Mouse (Mus musculus): ENCODE results near the gene Zfp995. TPM values are rescaled to one million over a fixed set of nuclear protein-coding genes. Genes with fewer than 3 reads are reported as not detected.
"Not testable (repeated sequence)": the region's sequence is repeated elsewhere in the genome, so short reads cannot be mapped to it uniquely, and the experiment has no call there.

Zfp995 gene
- 15.0 and 15.5 TPM in 2 replicates for total RNA-seq (2015)
- total RNA-seq (2017) = 12.1 and 13.5 TPM in 2 replicates

- ATAC-seq (ENCODE audit: poor library complexity, severe bottlenecking) = peak; percentile 99
Observed at GRCm38 (mm10) chr17:21909456-21910052, at the start of gene Zfp995. Gene Zfp995, minus strand, starts transcription at chr17:21909926.

- ATAC-seq (ENCODE audit: poor library complexity, severe bottlenecking) = no peak
Observed at GRCm38 (mm10) chr17:21909039-21909438, 687 bp downstream of the Zfp995 start.

GRCm38 (mm10) chr17:21871256-21871655, 38.5 kb downstream of the Zfp995 start:
- no peak for ATAC-seq (ENCODE audit: poor library complexity, severe bottlenecking)

- ATAC-seq (ENCODE audit: poor library complexity, severe bottlenecking) = not testable (repeated sequence)
Observed at GRCm38 (mm10) chr17:21846322-21846582, 63.5 kb downstream of the Zfp995 start.

- ATAC-seq (ENCODE audit: poor library complexity, severe bottlenecking) = peak; percentile 77
Observed at GRCm38 (mm10) chr17:21845545-21846321, 64.0 kb downstream of the Zfp995 start, which contains the start of gene Zfp820. Gene Zfp820, minus strand, starts transcription at chr17:21845772.

DNA sequence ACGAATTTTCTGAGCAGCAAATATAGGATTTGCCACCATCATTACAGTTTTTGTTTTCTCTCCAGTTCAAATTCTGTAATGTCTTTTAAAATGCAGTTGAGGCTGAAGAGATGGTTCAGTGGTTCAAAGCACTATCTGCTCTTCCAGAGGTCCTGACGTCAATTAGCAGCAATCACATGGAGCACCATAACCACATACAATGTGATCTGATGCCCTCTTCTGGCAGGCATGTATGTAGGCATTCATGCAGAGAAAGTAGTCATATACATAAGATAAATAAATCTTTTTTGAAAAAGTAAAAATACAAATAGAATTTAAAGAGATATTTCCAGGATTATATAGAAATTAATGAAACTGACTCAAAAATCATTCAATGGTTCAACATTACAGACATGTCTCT, 71.2 kb downstream of the Zfp995 start:
- no peak for ATAC-seq (ENCODE audit: poor library complexity, severe bottlenecking)

Other genes with a start within 250 kb of the Zfp995 start
- 13.3 TPM in 1 of 2 replicates, not detected in the other for gene Gm10226, start 218.1 kb downstream of the Zfp995 start, total RNA-seq (2015)
- gene Gm10226, start 218.1 kb downstream of the Zfp995 start, total RNA-seq (2017) = 2.2 and 14.0 TPM in 2 replicates
- 5.0 and 5.1 TPM in 2 replicates for gene Zfp760, start 202.2 kb downstream of the Zfp995 start, total RNA-seq (2015)
- 5.9 and 8.5 TPM in 2 replicates for gene Zfp760, start 202.2 kb downstream of the Zfp995 start, total RNA-seq (2017)
- gene Zfp229, start 179.1 kb downstream of the Zfp995 start, total RNA-seq (2015) = 2.8 and 3.1 TPM in 2 replicates
- 4.0 and 4.4 TPM in 2 replicates for gene Zfp229, start 179.1 kb downstream of the Zfp995 start, total RNA-seq (2017)
- 0.47 and 1.4 TPM in 2 replicates for gene Zfp820, start 64.2 kb downstream of the Zfp995 start, total RNA-seq (2015)
- gene Zfp820, start 64.2 kb downstream of the Zfp995 start, total RNA-seq (2017) = 0.55 and 0.94 TPM in 2 replicates
- 25.6 and 26.1 TPM in 2 replicates for gene Zfp942, start 52.5 kb upstream of the Zfp995 start, total RNA-seq (2015)
- 12.5 and 13.2 TPM in 2 replicates for gene Zfp942, start 52.5 kb upstream of the Zfp995 start, total RNA-seq (2017)
- 24.1 and 28.3 TPM in 2 replicates for gene Zfp943, start 52.6 kb upstream of the Zfp995 start, total RNA-seq (2015)
- 22.4 and 27.7 TPM in 2 replicates for gene Zfp943, start 52.6 kb upstream of the Zfp995 start, total RNA-seq (2017)

Measured in megakaryocyte, adult 5-6 weeks (primary cell).